Mouse (Mus musculus) forebrain, embryonic 12.5 days (tissue): ENCODE data around the gene Il5ra. TPM values are rescaled to one million over a fixed set of nuclear protein-coding genes. Genes with fewer than 3 reads are reported as not detected.
A peak's percentile ranks its signal among the peaks of the same experiment; 100 is the strongest.

ENCODE experiments used
- ATAC-seq: fragments of 200-750 bp; cut with Nextera tagmentation; 2 replicates; pipeline ENCODE4 v1.8.0; 2017; ENCODE audit warnings: moderate TSS enrichment; ENCODE audit not compliant: low FRiP score
- H3K27ac ChIP-seq: fragments of 300-500 bp; sonication (generic); 2 replicates; pipeline ENCODE4 v1.5.1; 2016; ENCODE audit warnings: mild to moderate bottlenecking
- H3K27me3 ChIP-seq: fragments of 300-500 bp; sonication (generic); 2 replicates; pipeline ENCODE4 v1.6.1; 2016; ENCODE audit warnings: mild to moderate bottlenecking
- H3K36me3 ChIP-seq: fragments of 300-500 bp; sonication (generic); replicated peaks from 2 replicates; pipeline ENCODE4 v1.6.1; 2016; ENCODE audit warnings: mild to moderate bottlenecking
- H3K4me1 ChIP-seq: fragments of 300-500 bp; sonication (generic); 2 replicates; pipeline ENCODE4 v1.6.1; 2016
- H3K4me2 ChIP-seq: fragments of 300-500 bp; sonication (generic); 2 replicates; pipeline ENCODE4 v1.6.1; 2016; ENCODE audit warnings: mild to moderate bottlenecking, moderate library complexity
- H3K4me3 ChIP-seq: fragments of 300-500 bp; sonication (generic); replicated peaks from 2 replicates; pipeline ENCODE4 v1.5.1; 2016; ENCODE audit warnings: mild to moderate bottlenecking
- H3K9ac ChIP-seq: fragments of 300-500 bp; sonication (generic); 2 replicates; pipeline ENCODE4 v1.6.1; 2016; ENCODE audit warnings: mild to moderate bottlenecking
- H3K9me3 ChIP-seq: fragments of 300-500 bp; sonication (generic); 2 replicates; pipeline ENCODE4 v1.6.1; 2016
- whole genome bisulfite sequencing: fragments of 180-500 bp; shearing (Covaris S2); methylation state at CpG from one replicate; pipeline ENCODE4 v1.1.7; 2016; 5-methylcytosine and 5-hydroxymethylcytosine counted together
- polyA plus RNA-seq: library from polyadenylated mRNA; unstranded; fragments of >200 nt; fragmentation: Nextera tagmentation; extraction: Ambion mirVana; gene quantifications from 2 replicates; pipeline ENCODE4 v1.2.1, GENCODE M21; 2016

Gene Il5ra
- polyA plus RNA-seq, 1 experiment from 2014 or later = not detected

DNA sequence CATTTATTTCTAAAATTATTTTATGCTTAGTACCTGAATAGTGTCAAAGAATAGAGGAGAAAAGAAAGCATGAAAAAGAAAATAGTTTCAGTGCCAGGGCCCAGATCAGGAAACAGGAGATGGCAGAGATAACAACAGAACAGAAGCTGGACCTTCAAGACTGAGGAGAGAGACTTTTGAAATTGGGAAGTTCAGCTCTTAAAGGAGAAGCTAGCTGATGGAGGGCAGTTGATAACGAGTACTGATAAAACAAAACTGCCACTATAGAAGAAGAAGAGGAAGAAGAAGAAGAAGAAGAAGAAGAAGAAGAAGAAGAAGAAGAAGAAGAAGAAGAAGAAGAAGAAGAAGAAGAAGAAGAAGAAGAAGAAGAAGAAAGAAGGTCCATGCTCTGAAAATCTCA lies 21.1 kb downstream of the Il5ra start:
- Histone ChIP-seq H3K27ac (no peak overlapping the region), H3K9me3 (no peaks in the 10 kb centered on the region), H3K4me3 (no peak overlapping the region), H3K4me1 (no peaks in the 10 kb centered on the region), H3K27me3 (peaks cover 14% of the 10 kb centered on the region), H3K36me3 (no peaks in the 10 kb centered on the region), H3K4me2 (no peak overlapping the region), H3K9ac (no peak overlapping the region)
- 71% methylated on average over 1 of the region's 1 CpGs for WGBS
- ATAC-seq = no peak

DNA sequence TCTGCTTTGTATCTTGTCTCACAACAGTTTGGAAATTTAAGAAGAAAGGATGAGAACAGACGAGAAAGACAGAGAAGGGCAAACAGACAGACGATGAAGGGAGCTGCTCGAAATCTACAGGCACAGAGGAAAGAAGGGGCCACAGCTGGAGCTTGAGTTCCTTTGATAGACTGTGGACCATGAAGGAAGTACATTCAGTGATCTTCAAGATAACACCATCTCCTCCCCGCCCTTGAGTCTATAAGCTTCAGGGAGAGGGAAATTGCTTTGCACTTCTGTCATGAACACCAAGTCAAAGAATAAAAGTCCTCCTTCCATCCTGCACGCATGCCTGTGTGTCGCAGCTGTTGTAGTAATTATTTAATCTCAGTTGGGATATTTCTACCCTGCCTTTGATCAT lies 22.8 kb downstream of the Il5ra start:
- no peak overlapping the region for H3K9ac ChIP-seq
- no peaks in the 10 kb centered on the region for H3K9me3 ChIP-seq
- H3K4me3 ChIP-seq = no peak overlapping the region
- H3K27me3 ChIP-seq = peaks cover 14% of the 10 kb centered on the region
- no peak for ATAC-seq
- no peaks in the 10 kb centered on the region for H3K4me1 ChIP-seq
- H3K4me2 ChIP-seq = no peak overlapping the region
- 70% methylated on average over 6 of the region's 6 CpGs for WGBS
- H3K27ac ChIP-seq = no peak overlapping the region
- H3K36me3 ChIP-seq = no peaks in the 10 kb centered on the region

DNA sequence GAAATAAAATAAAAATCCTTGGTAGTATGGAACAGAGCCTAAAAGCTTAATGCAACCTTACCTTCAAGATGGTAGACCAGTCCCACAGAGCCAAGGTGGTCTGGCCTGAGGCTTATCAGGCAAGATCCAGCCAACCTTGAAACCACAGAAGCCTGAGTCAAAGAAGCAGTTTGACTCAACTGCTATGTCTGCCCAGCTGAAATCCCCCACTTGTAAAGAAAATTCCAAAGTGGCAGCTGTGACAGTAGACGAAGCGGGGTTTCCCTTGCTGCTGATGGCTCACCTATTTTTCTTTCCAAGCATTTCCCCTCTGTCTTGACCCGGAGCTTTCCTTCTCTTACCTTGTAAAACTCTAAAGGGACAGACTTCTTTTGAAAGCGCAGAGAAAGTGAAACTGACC lies 23.2 kb downstream of the Il5ra start:
- ATAC-seq = no peak
- 84% methylated on average over 4 of the region's 4 CpGs for WGBS
- no peak overlapping the region for H3K4me3 ChIP-seq
- H3K27ac ChIP-seq = no peak overlapping the region
- H3K4me1 ChIP-seq = no peaks in the 10 kb centered on the region
- H3K4me2 ChIP-seq = no peak overlapping the region
- H3K9me3 ChIP-seq = no peaks in the 10 kb centered on the region
- no peak overlapping the region for H3K9ac ChIP-seq
- peaks cover 14% of the 10 kb centered on the region for H3K27me3 ChIP-seq
- no peaks in the 10 kb centered on the region for H3K36me3 ChIP-seq

DNA sequence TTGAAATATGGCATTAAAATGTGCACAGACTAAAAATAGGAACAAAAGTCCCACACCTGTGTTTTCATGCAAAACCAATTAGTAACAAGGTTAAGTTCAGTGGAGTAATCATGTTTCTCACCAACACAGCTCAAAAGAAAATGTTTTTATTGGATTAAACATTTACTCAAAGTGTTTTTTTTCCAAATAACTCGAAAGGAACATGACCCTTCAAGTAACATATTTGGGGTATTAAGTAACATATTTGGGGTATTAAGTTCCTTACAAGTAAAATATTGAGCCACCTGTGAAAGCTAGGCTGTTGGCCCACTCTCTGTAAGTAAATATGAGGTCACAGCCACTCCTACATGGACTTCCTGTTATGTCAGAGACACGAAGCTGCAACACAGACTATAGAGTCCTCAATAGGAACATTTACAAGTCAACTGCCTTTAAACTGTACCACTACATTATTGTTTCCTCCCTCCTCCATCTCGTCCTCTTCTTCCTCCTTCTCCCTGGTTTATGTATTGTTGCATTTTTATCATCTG lies 43.3 kb downstream of the Il5ra start:
- Histone ChIP-seq H3K4me3 (no peak overlapping the region), H3K4me2 (no peak overlapping the region), H3K9me3 (no peaks in the 10 kb centered on the region), H3K36me3 (no peaks in the 10 kb centered on the region), H3K27me3 (no peaks in the 10 kb centered on the region), H3K9ac (no peak overlapping the region), H3K4me1 (no peaks in the 10 kb centered on the region), H3K27ac (no peak overlapping the region)
- 69% methylated on average over 3 of the region's 3 CpGs for WGBS
- ATAC-seq = no peak

- Histone ChIP-seq H3K27me3 (no peaks in the 10 kb centered on the region), H3K4me3 (no peak overlapping the region), H3K9ac (no peak overlapping the region), H3K9me3 (no peaks in the 10 kb centered on the region), H3K4me1 (no peaks in the 10 kb centered on the region), H3K27ac (no peak overlapping the region), H3K4me2 (no peak overlapping the region), H3K36me3 (no peaks in the 10 kb centered on the region)
- WGBS = 68% methylated on average over 3 of the region's 3 CpGs
- no peak for ATAC-seq
These were observed 46.9 kb downstream of the Il5ra start for GRCm38 (mm10) chr6:106701931-106702330.

- Histone ChIP-seq H3K36me3 (no peaks in the 10 kb centered on the region), H3K27ac (no peak overlapping the region), H3K4me2 (no peak overlapping the region), H3K27me3 (no peaks in the 10 kb centered on the region), H3K9me3 (no peaks in the 10 kb centered on the region), H3K9ac (no peak overlapping the region), H3K4me3 (no peak overlapping the region), H3K4me1 (no peaks in the 10 kb centered on the region)
- no peak for ATAC-seq
- 89% methylated on average over 8 of the region's 8 CpGs for WGBS
These were observed 73.3 kb downstream of the Il5ra start for GRCm38 (mm10) chr6:106675581-106675980.

DNA sequence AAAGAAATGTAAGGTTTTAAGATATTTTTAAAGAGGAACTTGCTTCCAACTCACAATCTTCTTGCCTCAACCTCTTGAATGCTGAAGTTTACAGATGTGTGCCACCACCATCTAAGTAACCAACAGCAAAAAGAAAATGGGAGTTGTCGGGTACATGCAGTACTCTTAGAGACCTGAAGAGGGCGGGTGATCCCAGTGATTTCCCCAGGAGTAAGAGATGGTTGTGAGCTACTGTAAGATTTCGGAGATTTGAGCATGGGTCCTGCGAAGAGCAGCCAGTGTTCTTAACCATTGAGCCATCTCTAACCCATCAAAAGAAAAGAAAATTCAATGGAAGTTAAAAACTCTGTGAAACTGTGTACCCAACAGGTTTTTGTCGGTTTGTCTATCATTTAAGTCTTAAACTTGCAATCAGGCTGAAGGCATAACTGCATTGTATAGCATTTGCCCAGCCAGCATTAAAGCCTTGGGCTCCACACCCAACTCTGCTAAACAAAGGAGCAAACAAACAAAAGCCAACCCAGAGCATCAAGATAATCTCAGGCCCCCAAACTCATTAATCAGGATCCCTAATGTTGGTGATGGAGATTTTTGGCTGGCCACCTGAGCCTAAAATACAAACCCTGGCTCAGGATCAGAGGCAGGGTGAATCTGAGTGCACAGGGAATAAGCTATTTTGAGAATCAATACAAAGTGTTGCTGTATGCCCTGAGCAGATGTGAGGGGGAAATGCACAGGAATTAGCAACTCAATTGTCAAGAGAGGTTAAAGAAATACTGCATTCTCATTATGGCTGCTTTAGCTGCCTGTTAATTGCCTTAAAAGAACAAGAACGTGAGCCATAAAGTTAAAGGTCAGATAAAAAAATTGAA lies 84.8 kb downstream of the Il5ra start:
- Histone ChIP-seq H3K9ac (no peak overlapping the region), H3K4me1 (no peaks in the 10 kb centered on the region), H3K36me3 (no peaks in the 10 kb centered on the region), H3K27ac (no peak overlapping the region), H3K4me2 (no peak overlapping the region), H3K4me3 (no peak overlapping the region), H3K27me3 (no peaks in the 10 kb centered on the region), H3K9me3 (no peaks in the 10 kb centered on the region)
- peak; percentile 63; the same call in 1 of the 2 replicates for ATAC-seq
- WGBS = 28% methylated on average over 6 of the region's 6 CpGs

Other genes starting within 250 kb of the Il5ra start
- gene Trnt1, start 20.1 kb upstream of the Il5ra start, polyA plus RNA-seq = 77.2 and 83.1 TPM in 2 replicates
- gene Crbn, start 51.0 kb upstream of the Il5ra start, polyA plus RNA-seq = 48.3 and 48.7 TPM in 2 replicates